Mouse (Mus musculus) neural tube, embryonic 14.5 days (tissue): ENCODE results near the gene Tbc1d5. TPM values are rescaled to one million over a fixed set of nuclear protein-coding genes. Genes with fewer than 3 reads are reported as not detected.

ENCODE experiments used
- ATAC-seq: fragments of 200-750 bp; cut with Nextera tagmentation; 2 replicates; pipeline ENCODE4 v1.8.0; 2017; ENCODE audit warnings: low read depth, mild to moderate bottlenecking, moderate TSS enrichment, moderate library complexity
- H3K27ac ChIP-seq: fragments of 300-500 bp; sonication (generic); 2 replicates; pipeline ENCODE4 v1.5.1; 2014; ENCODE audit warnings: low read depth, mild to moderate bottlenecking, control low read depth, low read length, moderate library complexity, mixed read lengths
- H3K27me3 ChIP-seq: fragments of 300-500 bp; sonication (generic); 2 replicates; pipeline ENCODE4 v1.6.1; 2014; ENCODE audit warnings: low read length; ENCODE audit not compliant: control insufficient read depth, insufficient read depth
- H3K36me3 ChIP-seq: fragments of 300-500 bp; sonication (generic); 2 replicates; pipeline ENCODE4 v1.6.1; 2014; ENCODE audit warnings: low read length, mixed read lengths; ENCODE audit not compliant: control insufficient read depth, insufficient read depth
- H3K4me1 ChIP-seq: fragments of 300-500 bp; sonication (generic); 2 replicates; pipeline ENCODE4 v1.6.1; 2014; ENCODE audit warnings: low read length; ENCODE audit not compliant: control insufficient read depth, insufficient read depth
- H3K4me2 ChIP-seq: fragments of 300-500 bp; sonication (generic); 2 replicates; pipeline ENCODE4 v1.6.1; 2014; ENCODE audit warnings: mild to moderate bottlenecking, low read depth, low read length, control low read depth
- H3K4me3 ChIP-seq: fragments of 300-500 bp; sonication (generic); 2 replicates; pipeline ENCODE4 v1.5.1; 2014; ENCODE audit warnings: low read depth, low read length, control low read depth, mixed read lengths
- H3K9ac ChIP-seq: fragments of 300-500 bp; sonication (generic); replicated peaks from 2 replicates; pipeline ENCODE4 v1.6.1; 2014; ENCODE audit warnings: low read depth, mild to moderate bottlenecking, control low read depth, low read length, mixed read lengths
- H3K9me3 ChIP-seq: fragments of 300-500 bp; sonication (generic); 2 replicates; pipeline ENCODE4 v1.6.1; 2016; ENCODE audit warnings: low read length; ENCODE audit not compliant: control insufficient read depth
- WGBS: fragments of 180-500 bp; shearing (Covaris S2); extraction: QIAGEN DNeasy Blood & Tissue Kit; methylation state at CpG from one replicate; pipeline ENCODE4 v1.1.7; 2014; 5-methylcytosine and 5-hydroxymethylcytosine counted together
- polyA plus RNA-seq: library from polyadenylated mRNA; unstranded; fragments of >200 nt; fragmentation: Nextera tagmentation; extraction: Ambion mirVana; gene quantifications from 2 replicates; pipeline ENCODE4 v1.2.1, GENCODE M21; 2014

The Tbc1d5 gene
- polyA plus RNA-seq, 1 experiment from 2014 or later = 10.1 TPM

DNA sequence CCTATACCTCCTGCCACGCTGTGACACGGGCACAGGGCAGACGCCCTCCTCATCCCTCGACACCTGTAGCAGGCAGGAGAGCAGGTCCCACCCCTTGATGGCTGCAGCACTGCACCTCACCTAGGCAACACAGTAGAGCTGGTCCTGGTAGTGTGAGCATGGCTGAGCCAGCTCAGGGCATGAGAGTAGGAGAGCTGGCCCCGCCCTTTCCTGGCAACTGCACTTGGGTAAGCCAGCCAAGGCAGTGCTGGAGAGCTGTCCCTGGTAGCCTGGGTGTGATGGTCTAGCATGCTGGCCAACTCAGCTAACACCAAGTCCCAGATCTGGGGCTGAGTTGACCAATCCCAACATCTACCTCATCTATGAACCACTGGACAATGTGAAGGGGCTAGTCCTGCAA is 19.9 kb downstream of the Tbc1d5 start:
- no peak overlapping the region for H3K4me3 ChIP-seq
- no peaks in the 10 kb centered on the region for H3K4me1 ChIP-seq
- no peak overlapping the region for H3K27ac ChIP-seq
- H3K36me3 ChIP-seq = no peaks in the 10 kb centered on the region
- 89% methylated on average over 5 of the region's 5 CpGs for WGBS
- H3K4me2 ChIP-seq = no peak overlapping the region
- no peaks in the 10 kb centered on the region for H3K27me3 ChIP-seq
- H3K9me3 ChIP-seq = no peaks in the 10 kb centered on the region; the same call in 1 of the 2 replicates
- peak; percentile 49; the same call in 1 of the 2 replicates for ATAC-seq
- no peak overlapping the region for H3K9ac ChIP-seq

DNA sequence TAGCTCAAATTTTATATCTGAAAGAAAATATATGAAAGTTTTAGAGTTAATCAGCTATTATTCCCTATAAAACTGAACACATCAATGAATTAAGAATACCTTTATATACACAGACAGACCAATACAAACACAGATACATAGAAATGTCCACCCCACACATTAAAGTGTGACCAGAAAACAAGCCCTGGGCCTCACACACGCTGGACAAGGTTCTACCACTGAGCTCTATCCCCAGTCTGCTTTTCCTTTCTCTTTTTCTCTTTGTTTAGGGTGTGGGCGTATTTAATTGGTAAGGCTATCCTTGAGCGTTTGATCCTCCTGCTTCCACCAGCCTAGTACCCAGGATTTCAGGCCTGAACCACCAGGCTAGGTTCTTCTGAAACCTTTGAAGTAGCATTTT is 28.2 kb downstream of the Tbc1d5 start:
- 29% methylated on average over 3 of the region's 3 CpGs for WGBS

DNA sequence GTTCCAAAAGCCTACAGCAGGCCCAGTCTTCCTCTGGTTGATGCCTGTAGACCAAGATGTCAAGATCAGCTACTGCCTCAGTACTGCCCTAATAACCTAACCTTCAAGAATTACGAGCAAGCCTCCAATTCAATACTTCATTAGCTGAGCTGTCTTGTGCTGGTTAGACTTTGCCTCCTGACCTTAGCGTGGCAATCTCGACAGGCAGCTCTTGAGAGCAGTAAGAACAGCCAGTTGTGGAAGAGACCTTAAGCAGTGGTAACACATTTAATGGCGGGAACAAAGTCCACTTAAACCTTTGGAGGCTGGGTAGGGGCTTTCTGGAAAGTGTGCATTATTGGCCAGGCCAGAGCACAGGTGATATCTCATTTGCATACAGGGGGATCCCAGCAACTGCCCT is 34.2 kb downstream of the Tbc1d5 start:
- H3K4me3 ChIP-seq = no peak overlapping the region
- no peaks in the 10 kb centered on the region for H3K36me3 ChIP-seq
- no peaks in the 10 kb centered on the region for H3K9me3 ChIP-seq
- H3K27me3 ChIP-seq = no peaks in the 10 kb centered on the region
- WGBS = 88% methylated on average over 4 of the region's 4 CpGs
- H3K4me1 ChIP-seq = no peaks in the 10 kb centered on the region
- no peak for ATAC-seq
- H3K9ac ChIP-seq = no peak overlapping the region
- no peak overlapping the region for H3K27ac ChIP-seq
- no peak overlapping the region for H3K4me2 ChIP-seq

More for the DNA sequence above, 28.2 kb downstream of the Tbc1d5 start:
- no peaks in the 10 kb centered on the region for H3K36me3 ChIP-seq
- ATAC-seq = no peak
- H3K4me2 ChIP-seq = no peak overlapping the region
- H3K27ac ChIP-seq = no peak overlapping the region
- H3K4me1 ChIP-seq = no peaks in the 10 kb centered on the region
- no peaks in the 10 kb centered on the region for H3K9me3 ChIP-seq
- H3K4me3 ChIP-seq = no peak overlapping the region
- H3K9ac ChIP-seq = no peak overlapping the region
- H3K27me3 ChIP-seq = no peaks in the 10 kb centered on the region

DNA sequence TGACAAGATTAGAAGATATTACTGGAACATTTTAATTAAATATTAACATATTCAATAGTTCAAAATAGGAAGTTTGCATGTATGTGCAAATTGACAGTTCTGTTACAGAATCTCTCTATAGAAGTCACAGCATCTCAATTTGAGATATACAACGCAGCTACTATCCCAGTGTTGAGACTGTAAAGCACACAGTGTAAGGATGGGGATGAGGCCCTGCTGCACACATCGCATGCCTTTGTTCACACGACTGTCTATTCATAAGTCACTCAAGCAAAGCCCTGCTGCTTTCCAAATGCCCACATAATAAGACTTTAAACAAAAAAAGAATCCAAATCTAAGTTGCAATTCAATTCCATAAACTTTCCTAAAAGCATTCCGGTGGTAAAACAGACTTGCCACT is 37.1 kb downstream of the Tbc1d5 start:
- H3K27ac ChIP-seq = no peak overlapping the region
- H3K9ac ChIP-seq = no peak overlapping the region
- H3K9me3 ChIP-seq = no peaks in the 10 kb centered on the region
- ATAC-seq = peak; percentile 41; the same call in 1 of the 2 replicates
- no peaks in the 10 kb centered on the region for H3K27me3 ChIP-seq
- no peaks in the 10 kb centered on the region for H3K36me3 ChIP-seq
- no peaks in the 10 kb centered on the region for H3K4me1 ChIP-seq
- no peak overlapping the region for H3K4me3 ChIP-seq
- no peak overlapping the region for H3K4me2 ChIP-seq
- WGBS = 53% methylated on average over 4 of the region's 4 CpGs

DNA sequence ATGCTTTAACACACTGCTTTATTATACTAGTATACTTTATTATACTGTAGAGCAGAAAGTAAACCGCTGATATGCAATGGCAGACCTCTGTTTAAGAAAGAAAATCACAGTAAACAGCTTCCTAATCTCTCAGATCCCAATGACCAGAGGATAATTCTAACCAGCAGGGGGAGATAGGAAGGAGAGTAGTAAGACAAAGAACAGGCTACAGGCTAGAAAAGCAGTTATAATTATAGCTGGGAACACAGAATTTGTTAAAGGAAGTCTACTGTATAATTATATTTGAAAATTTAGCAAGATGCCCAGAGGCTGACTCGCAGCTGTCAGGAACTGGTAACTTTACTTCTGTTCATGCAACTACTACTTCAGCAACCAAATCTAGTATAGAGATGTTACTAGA is 68.0 kb downstream of the Tbc1d5 start:
- ATAC-seq = no peak
- Histone ChIP-seq H3K9ac (no peak overlapping the region), H3K9me3 (no peaks in the 10 kb centered on the region), H3K27me3 (no peaks in the 10 kb centered on the region), H3K27ac (no peak overlapping the region), H3K4me2 (no peak overlapping the region), H3K4me1 (no peaks in the 10 kb centered on the region), H3K36me3 (no peaks in the 10 kb centered on the region), H3K4me3 (no peak overlapping the region)
- WGBS = 68% methylated on average over 2 of the region's 2 CpGs

DNA sequence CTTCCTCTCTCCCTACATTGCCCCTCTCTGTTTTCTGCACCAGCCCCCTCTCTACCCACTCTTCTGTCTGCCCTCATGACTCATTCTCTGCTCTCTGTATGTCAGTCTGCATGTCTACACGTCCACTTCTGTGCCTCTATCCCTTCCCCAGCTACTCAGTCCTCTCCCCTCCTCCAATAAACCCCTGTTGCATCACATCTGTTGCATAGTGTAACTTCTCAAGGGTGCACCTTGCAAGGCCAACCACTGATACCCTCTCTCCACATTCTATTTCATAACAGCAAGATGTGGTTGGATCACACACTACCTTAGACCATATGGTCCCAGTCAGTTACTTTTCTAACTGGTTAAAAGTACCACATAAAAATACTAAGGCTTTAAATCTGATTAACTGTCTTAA is 74.9 kb downstream of the Tbc1d5 start:
- WGBS = 88% methylated on average over 1 of the region's 1 CpGs
- Histone ChIP-seq H3K4me1 (no peaks in the 10 kb centered on the region), H3K27ac (no peak overlapping the region)

DNA sequence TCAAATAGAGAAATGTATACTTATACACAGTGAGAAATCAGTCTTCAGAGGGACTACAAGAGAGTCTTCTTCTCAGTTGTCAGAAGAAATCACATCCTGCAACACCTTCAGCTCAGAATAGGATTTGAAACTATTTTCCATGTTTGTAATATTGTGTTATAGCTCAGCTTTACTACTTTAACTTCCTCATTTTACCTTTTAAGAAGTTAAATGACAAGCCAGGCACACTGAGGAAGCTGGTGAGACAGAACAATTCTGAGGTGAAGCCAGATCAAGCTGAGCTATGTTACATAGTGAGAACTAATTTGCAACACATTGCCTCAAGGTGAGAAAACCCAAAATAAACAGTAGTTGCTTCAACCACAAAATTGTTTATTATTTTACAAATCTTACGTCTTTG is 135.3 kb downstream of the Tbc1d5 start:
- no peak for ATAC-seq
- Histone ChIP-seq H3K9ac (no peak overlapping the region), H3K36me3 (no peaks in the 10 kb centered on the region), H3K4me1 (no peaks in the 10 kb centered on the region), H3K27me3 (no peaks in the 10 kb centered on the region), H3K4me3 (no peak overlapping the region), H3K27ac (no peak overlapping the region), H3K4me2 (no peak overlapping the region), H3K9me3 (no peaks in the 10 kb centered on the region)
- 73% methylated on average over 1 of the region's 1 CpGs for WGBS

More for the DNA sequence above, 74.9 kb downstream of the Tbc1d5 start:
- H3K9ac ChIP-seq = no peak overlapping the region
- no peaks in the 10 kb centered on the region for H3K9me3 ChIP-seq
- no peaks in the 10 kb centered on the region for H3K36me3 ChIP-seq
- no peak for ATAC-seq
- no peak overlapping the region for H3K4me2 ChIP-seq
- H3K4me3 ChIP-seq = no peak overlapping the region
- H3K27me3 ChIP-seq = no peaks in the 10 kb centered on the region

DNA sequence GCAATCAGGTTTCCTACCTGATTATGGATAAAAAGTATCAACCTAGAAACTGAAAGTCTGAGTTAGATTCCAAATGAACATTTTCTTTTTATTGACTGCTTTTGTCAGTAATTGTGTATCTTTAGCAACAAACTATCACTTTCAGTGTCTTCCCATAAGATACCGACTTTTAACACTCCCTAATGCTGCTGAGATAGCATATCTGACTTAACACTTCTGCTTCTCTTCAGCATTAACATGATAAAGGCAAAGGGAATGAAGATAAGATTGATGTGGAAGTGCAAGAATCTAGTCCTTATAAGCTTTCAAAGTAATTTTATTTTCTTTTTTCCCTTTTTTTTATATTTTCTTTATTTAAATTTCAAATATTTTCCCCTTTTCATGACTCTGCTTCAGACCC is 138.3 kb downstream of the Tbc1d5 start:
- no peaks in the 10 kb centered on the region for H3K36me3 ChIP-seq
- H3K4me2 ChIP-seq = no peak overlapping the region
- ATAC-seq = no peak
- no peak overlapping the region for H3K27ac ChIP-seq
- no peaks in the 10 kb centered on the region for H3K27me3 ChIP-seq
- no peaks in the 10 kb centered on the region for H3K9me3 ChIP-seq
- H3K4me3 ChIP-seq = no peak overlapping the region
- no peaks in the 10 kb centered on the region for H3K4me1 ChIP-seq
- WGBS = 71% methylated on average over 1 of the region's 1 CpGs
- H3K9ac ChIP-seq = no peak overlapping the region

DNA sequence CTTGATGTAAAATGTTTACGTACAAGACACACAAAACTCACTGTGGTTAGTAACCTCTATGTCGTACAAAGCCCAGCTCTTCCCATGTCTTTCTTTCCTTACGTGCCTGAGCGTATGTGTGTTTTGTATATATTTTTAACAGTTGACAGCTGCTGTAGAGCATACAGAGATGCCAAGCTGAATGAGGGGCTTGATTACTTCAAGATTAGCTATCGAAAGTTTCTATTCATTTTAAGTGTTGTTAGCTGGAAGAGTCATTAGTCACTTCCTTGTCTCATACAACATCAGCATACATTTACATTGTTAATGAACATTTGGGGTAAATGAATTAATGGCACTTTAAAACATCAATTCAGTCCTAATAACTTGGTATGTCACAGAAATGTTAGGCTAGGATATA is 155.9 kb downstream of the Tbc1d5 start:
- no peaks in the 10 kb centered on the region for H3K36me3 ChIP-seq
- H3K27ac ChIP-seq = no peak overlapping the region
- no peak for ATAC-seq
- WGBS = 74% methylated on average over 5 of the region's 5 CpGs
- no peaks in the 10 kb centered on the region for H3K27me3 ChIP-seq
- H3K9me3 ChIP-seq = no peaks in the 10 kb centered on the region
- H3K4me1 ChIP-seq = no peaks in the 10 kb centered on the region
- no peak overlapping the region for H3K9ac ChIP-seq
- H3K4me2 ChIP-seq = no peak overlapping the region
- no peak overlapping the region for H3K4me3 ChIP-seq

DNA sequence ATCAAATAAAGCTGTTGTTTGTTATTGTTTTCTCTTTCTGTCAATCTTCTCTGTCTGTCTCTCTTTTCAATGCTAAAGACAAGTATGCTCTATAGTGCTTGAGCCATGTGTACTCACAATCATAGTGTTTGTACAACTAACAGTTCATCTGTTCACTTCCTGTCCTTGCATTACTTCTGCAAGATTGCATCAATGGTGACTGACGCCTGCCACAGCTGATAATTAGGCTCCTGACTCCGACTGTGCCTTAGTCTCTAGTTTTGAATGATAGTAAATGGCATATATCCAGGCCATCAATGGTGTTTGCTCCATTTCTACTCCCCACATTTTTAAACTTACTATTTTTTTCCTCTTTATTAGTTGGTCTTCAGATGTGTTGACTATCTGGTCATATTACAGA is 162.8 kb downstream of the Tbc1d5 start:
- no peak for ATAC-seq
- Histone ChIP-seq H3K9me3 (no peaks in the 10 kb centered on the region), H3K4me3 (no peak overlapping the region), H3K4me1 (no peaks in the 10 kb centered on the region), H3K27ac (no peak overlapping the region), H3K9ac (no peak overlapping the region), H3K27me3 (no peaks in the 10 kb centered on the region), H3K36me3 (no peaks in the 10 kb centered on the region), H3K4me2 (no peak overlapping the region)
- 73% methylated on average over 2 of the region's 2 CpGs for WGBS
